Mouse (Mus musculus) C2C12 (cell line): ENCODE measurements around the gene Rtraf.

Experiments
- CEBPB ChIP-seq: IDR thresholded peaks from one replicate; pipeline ENCODE4 v1.6.1; 2011; ENCODE audit warnings: low read depth, mild to moderate bottlenecking, control low read depth, moderate library complexity
- CTCF ChIP-seq: IDR thresholded peaks from one replicate; pipeline ENCODE4 v1.5.1; 2011; ENCODE audit not compliant: control insufficient read depth, insufficient read depth, insufficient read length
- MAX ChIP-seq: IDR thresholded peaks from one replicate; pipeline ENCODE4 v1.6.1; 2011; ENCODE audit warnings: mild to moderate bottlenecking, control low read depth
- MYOD1 ChIP-seq: IDR thresholded peaks from one replicate; pipeline ENCODE4 v1.6.1; 2011; ENCODE audit warnings: low read depth; ENCODE audit not compliant: control insufficient read depth, insufficient read length
- MYOG ChIP-seq: IDR thresholded peaks from one replicate; pipeline ENCODE4 v1.6.1; 2011; ENCODE audit not compliant: control insufficient read depth, insufficient read length; ENCODE audit errors: extremely low read depth

GRCm38 (mm10) chr14:19762014-19762413 is 61.6 kb downstream of the Rtraf start:
- TF ChIP-seq CTCF: no peak
- no peak for TF ChIP-seq MAX
- no peak for TF ChIP-seq MYOD1
- no peak for TF ChIP-seq MYOG
- no peak for TF ChIP-seq CEBPB
